Mouse (Mus musculus): ENCODE measurements around the gene Lrp2bp.

GRCm38 (mm10) chr8:45986665-45987064 lies 12.4 kb upstream of the Lrp2bp start:
- TF ChIP-seq CTCF (IDR thresholded peaks at IDR 0.05) (no peak), POLR2A (IDR thresholded peaks at IDR 0.05; ENCODE audit: insufficient read depth, low read depth, low read length) (no peak), EP300 (IDR thresholded peaks at IDR 0.05; ENCODE audit: insufficient read depth, low read depth, low read length) (no peak)

Data from heart, adult 2 months (tissue).